Mouse (Mus musculus): ENCODE results near the gene 4933425L06Rik. TPM values are rescaled to one million over a fixed set of nuclear protein-coding genes. Genes with fewer than 3 reads are reported as not detected.

Gene 4933425L06Rik
- polyA plus RNA-seq, 1 experiment: not detected

DNA sequence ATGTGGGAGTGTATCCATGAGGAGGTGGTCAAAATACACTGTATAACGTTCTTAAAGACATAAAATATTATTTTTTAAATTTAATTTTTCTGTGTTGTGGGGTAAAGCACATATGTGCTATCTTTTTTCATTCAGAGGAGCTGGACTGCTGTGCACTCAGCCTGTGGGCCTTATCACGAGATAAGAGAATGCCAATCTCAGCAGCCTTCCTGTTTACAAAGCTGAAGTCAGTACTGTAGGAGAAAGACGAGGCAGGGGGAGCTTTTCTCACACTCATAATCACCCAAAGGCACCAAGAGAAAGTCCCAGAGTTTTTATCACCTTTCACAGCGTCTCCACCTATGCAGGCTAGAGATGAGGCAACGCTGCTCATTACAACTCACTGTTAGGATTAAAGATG is 52.5 kb downstream of the 4933425L06Rik start:
- no peak for DNase-seq (ENCODE audit: low read depth)

- no peak for DNase-seq (ENCODE audit: low read depth)
These were observed 58.0 kb downstream of the 4933425L06Rik start for GRCm38 (mm10) chr13:105139881-105140280.

DNA sequence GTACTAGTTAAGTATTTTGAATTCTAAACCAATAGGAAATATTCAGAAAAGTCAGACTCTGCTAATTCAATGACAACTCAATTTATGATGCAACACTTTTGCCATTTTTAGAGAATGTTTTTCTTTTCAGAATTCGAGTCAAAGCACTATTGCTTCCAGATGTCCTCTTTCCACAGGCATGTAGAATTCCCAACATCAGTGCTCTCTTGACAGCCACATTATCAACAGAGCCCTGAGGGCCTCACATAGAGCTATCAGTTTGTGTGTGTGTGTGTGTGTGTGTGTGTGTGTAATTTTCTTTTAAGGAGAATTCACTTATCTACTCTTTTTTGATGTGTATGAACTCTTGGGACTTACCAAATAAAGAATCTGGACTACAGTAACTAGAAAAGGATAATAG is 64.9 kb downstream of the 4933425L06Rik start:
- no peak for DNase-seq (ENCODE audit: low read depth)

DNA sequence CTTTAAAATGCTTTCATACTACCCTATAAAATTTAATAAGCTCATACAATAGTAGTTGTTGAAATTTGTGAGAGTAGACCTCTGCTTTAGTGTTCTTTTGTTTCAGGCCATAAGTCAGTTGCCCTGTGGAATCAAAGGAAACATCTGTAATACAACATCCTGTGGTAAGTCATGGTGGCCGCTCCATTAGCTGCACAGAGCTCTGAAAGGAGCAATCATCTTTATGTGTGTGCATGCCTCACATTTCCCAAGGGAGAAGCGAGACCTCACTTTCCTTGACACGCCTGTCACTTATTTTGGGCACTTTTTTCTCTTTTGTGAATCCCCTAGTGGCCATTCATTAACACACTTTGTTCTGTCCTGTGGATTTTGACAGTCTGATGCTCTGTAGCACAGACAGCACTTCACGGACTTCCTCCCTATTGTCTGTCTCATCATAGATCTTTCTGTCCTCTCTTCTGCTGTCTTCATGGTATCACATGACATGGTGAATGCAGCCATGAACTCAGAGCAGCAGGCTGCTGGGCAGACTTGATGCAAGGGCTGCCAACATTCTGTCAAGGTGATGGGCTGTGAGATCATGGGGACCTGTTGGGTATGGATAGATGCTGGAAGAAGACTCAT is 66.0 kb downstream of the 4933425L06Rik start:
- no peak for DNase-seq (ENCODE audit: low read depth)

DNA sequence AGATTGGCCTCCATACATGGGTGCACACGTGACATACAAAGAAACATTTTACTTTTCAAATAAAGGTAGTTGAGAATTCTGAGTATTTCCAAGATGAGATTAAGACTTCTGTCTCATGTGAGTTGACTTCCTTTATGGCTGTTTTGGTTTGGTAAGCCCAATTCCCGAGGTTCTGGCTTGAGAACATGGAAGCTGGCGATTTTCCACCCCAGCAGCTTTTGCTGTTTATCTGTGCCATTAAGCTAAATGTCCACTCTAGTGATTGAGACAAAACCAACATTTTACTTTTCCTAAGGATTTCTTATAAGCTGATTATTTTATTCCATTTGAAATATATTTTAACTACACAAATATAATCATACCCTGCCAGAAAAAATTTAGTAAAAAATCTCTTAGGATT is 68.1 kb downstream of the 4933425L06Rik start:
- no peak for DNase-seq (ENCODE audit: low read depth)

- DNase-seq (ENCODE audit: low read depth): no peak
These were observed 72.0 kb downstream of the 4933425L06Rik start for GRCm38 (mm10) chr13:105153955-105154354.

DNA sequence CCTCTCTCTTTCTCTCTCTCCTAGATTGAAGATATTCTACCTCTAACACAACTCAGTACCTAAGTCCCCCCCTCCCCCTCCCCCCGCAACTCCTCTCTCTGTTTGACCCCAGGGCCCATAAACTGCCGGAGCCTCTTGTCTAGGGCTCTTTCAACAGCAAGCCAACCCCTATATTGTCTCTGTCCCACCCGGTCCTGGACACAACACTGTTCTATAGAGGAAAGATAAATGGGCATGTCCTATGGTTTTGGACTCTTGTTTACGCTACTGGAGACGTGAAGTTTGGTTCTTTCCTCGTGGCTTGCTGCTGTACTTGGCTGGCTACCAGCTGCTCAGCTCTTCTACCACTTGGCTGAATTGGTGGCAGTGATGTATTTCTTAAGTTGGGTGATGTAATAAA is 83.5 kb downstream of the 4933425L06Rik start:
- no peak for DNase-seq (ENCODE audit: low read depth)

Other genes with a start within 250 kb of the 4933425L06Rik start
- gene Shisal2b, start 218.2 kb upstream of the 4933425L06Rik start, polyA plus RNA-seq (2012; rRNA removed): not detected in 2 replicates
- gene Rgs7bp, start 27.2 kb upstream of the 4933425L06Rik start, polyA plus RNA-seq (2012; rRNA removed): 1.9 and 2.1 TPM in 2 replicates
- gene Rnf180, start 212.7 kb downstream of the 4933425L06Rik start, polyA plus RNA-seq (2012; rRNA removed): 32.0 and 42.0 TPM in 2 replicates